Mouse (Mus musculus) midbrain, embryonic 13.5 days (tissue): ENCODE data around the gene Fabp1. TPM values are rescaled to one million over a fixed set of nuclear protein-coding genes. Genes with fewer than 3 reads are reported as not detected.

ENCODE experiments used
- ATAC-seq: fragments of 200-750 bp; cut with Nextera tagmentation; 2 replicates; pipeline ENCODE4 v1.8.0; 2017; ENCODE audit warnings: mild to moderate bottlenecking, moderate TSS enrichment, moderate library complexity
- H3K27ac ChIP-seq: fragments of 300-500 bp; sonication (generic); 2 replicates; pipeline ENCODE4 v1.5.1; 2015; ENCODE audit warnings: inconsistent platforms, mild to moderate bottlenecking, moderate library complexity
- H3K27me3 ChIP-seq: fragments of 300-500 bp; sonication (generic); 2 replicates; pipeline ENCODE4 v1.6.1; 2015; ENCODE audit warnings: mild to moderate bottlenecking, inconsistent platforms
- H3K36me3 ChIP-seq: fragments of 300-500 bp; sonication (generic); 2 replicates; pipeline ENCODE4 v1.6.1; 2015; ENCODE audit warnings: mild to moderate bottlenecking, inconsistent platforms
- H3K4me1 ChIP-seq: fragments of 300-500 bp; sonication (generic); replicated peaks from 2 replicates; pipeline ENCODE4 v1.6.1; 2015; ENCODE audit warnings: inconsistent platforms
- H3K4me2 ChIP-seq: fragments of 300-500 bp; sonication (generic); replicated peaks from 2 replicates; pipeline ENCODE4 v1.6.1; 2015; ENCODE audit warnings: moderate library complexity, mild to moderate bottlenecking, inconsistent platforms
- H3K4me3 ChIP-seq: fragments of 300-500 bp; sonication (generic); replicated peaks from 2 replicates; pipeline ENCODE4 v1.5.1; 2015; ENCODE audit warnings: mild to moderate bottlenecking, inconsistent platforms
- H3K9ac ChIP-seq: fragments of 300-500 bp; sonication (generic); replicated peaks from 2 replicates; pipeline ENCODE4 v1.6.1; 2015; ENCODE audit warnings: mild to moderate bottlenecking, inconsistent platforms
- H3K9me3 ChIP-seq: fragments of 300-500 bp; sonication (generic); 2 replicates; pipeline ENCODE4 v1.6.1; 2016; ENCODE audit warnings: mild to moderate bottlenecking, inconsistent platforms
- WGBS: fragments of 180-500 bp; shearing (Covaris S2); methylation state at CpG from one replicate; pipeline ENCODE4 v1.1.7; 2015; 5-methylcytosine and 5-hydroxymethylcytosine counted together
- polyA plus RNA-seq: library from polyadenylated mRNA; unstranded; fragments of >200 nt; fragmentation: Nextera tagmentation; extraction: Ambion mirVana; gene quantifications from 2 replicates; pipeline ENCODE4 v1.2.1, GENCODE M21; 2015

Gene Fabp1
- polyA plus RNA-seq, 1 experiment from 2014 or later, result not detected

DNA sequence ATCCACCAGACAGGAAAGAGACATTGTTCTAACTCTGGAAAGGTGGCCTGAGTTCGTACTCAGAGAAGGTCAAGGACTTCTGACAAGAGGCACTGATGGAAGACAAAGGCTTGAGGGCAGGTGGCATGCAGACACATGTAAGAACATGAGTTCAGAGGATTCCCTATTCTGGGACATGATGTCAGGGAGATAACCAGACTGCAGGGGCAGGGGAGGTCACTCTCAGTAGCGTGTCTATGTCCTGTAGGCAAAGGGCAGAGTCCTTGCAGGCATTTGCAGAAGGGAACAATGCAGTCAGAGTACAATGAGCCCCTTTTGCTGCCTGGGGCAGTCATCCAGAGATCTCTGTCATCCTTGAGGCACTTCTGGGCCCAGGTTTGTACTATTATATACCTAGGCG, 50.0 kb downstream of the Fabp1 start:
- Histone ChIP-seq H3K4me3 (no peak overlapping the region), H3K27me3 (no peaks in the 10 kb centered on the region), H3K9ac (no peak overlapping the region), H3K36me3 (no peaks in the 10 kb centered on the region), H3K4me2 (no peak overlapping the region), H3K27ac (no peak overlapping the region), H3K4me1 (no peaks in the 10 kb centered on the region), H3K9me3 (no peaks in the 10 kb centered on the region)
- 68% methylated on average over 3 of the region's 3 CpGs for WGBS
- ATAC-seq, result no peak

DNA sequence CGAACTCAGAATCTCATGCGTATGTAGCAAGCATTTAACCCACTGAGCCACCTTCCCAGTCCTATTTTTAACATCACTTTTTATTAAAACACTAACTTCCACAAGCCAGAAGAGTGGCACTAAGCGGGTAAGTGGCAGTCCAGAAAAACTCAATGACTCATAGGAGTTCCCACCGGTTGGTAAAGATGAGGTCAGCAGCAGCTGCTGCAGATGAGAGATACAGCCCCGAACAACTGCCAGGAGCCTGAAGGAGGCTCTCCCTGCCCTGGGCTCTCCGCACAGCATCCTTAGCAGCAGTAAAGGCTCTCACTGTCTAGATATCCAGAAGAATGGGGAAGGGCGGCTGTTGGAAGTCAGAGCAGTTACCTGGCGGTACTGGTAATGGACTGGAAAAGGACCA, 51.3 kb downstream of the Fabp1 start:
- 90% methylated on average over 8 of the region's 8 CpGs for WGBS
- no peak for ATAC-seq
- Histone ChIP-seq H3K9me3 (no peaks in the 10 kb centered on the region), H3K27ac (no peak overlapping the region), H3K36me3 (no peaks in the 10 kb centered on the region), H3K4me1 (no peaks in the 10 kb centered on the region), H3K4me3 (no peak overlapping the region), H3K9ac (no peak overlapping the region), H3K4me2 (no peak overlapping the region), H3K27me3 (no peaks in the 10 kb centered on the region)

DNA sequence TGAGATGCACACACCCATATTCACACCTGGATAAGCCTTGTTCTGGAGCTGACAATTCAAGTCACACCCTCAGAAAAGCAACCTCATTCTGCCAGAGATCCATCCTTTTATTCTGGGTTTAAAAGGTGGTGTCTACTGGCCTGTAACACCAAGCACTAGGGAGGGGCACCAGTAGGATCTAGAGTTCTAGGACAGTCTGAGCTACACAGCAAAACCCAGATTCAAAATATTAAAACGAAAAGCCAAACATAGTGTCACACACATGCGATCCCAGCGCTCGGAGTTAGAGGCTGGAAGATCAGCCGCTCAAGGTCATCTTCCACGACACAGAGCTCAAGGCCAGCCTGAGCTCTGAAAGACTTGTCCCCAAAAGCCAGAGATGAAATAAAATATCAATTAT, 54.8 kb downstream of the Fabp1 start:
- no peak for ATAC-seq
- no peak overlapping the region for H3K27ac ChIP-seq
- H3K36me3 ChIP-seq, result no peaks in the 10 kb centered on the region
- no peak overlapping the region for H3K9ac ChIP-seq
- no peaks in the 10 kb centered on the region for H3K9me3 ChIP-seq
- H3K4me1 ChIP-seq, result no peaks in the 10 kb centered on the region
- no peak overlapping the region for H3K4me2 ChIP-seq
- H3K4me3 ChIP-seq, result no peak overlapping the region
- 91% methylated on average over 6 of the region's 6 CpGs for WGBS
- no peaks in the 10 kb centered on the region for H3K27me3 ChIP-seq

Other genes with a start within 250 kb of the Fabp1 start
- not detected in 2 replicates for gene Foxi3, start 243.3 kb upstream of the Fabp1 start, polyA plus RNA-seq
- gene Thnsl2, start 55.4 kb upstream of the Fabp1 start, polyA plus RNA-seq, result 3.7 and 3.9 TPM in 2 replicates
- gene Krcc1, start 71.8 kb downstream of the Fabp1 start, polyA plus RNA-seq, result 21.0 and 25.1 TPM in 2 replicates
- gene Smyd1, start 122.4 kb downstream of the Fabp1 start, polyA plus RNA-seq, result 0.21 TPM in 1 of 2 replicates, not detected in the other
- gene Cd8b1, start 123.0 kb downstream of the Fabp1 start, polyA plus RNA-seq, result not detected in 2 replicates
- not detected in 2 replicates for gene Cd8a, start 173.6 kb downstream of the Fabp1 start, polyA plus RNA-seq
- gene Rmnd5a, start 240.8 kb downstream of the Fabp1 start, polyA plus RNA-seq, result 7.0 and 8.0 TPM in 2 replicates